Mouse (Mus musculus): ENCODE measurements at regions not wholly inside any gene's neighbourhood (a gene's known extent, or its start where the extent isn't known, plus 50 kb on each side); places are given as distances from the start of the nearest gene placed in this dataset.
"Not testable (repeated sequence)": the region's sequence is repeated elsewhere in the genome, so short reads cannot be mapped to it uniquely, and the experiment has no call there.

DNA sequence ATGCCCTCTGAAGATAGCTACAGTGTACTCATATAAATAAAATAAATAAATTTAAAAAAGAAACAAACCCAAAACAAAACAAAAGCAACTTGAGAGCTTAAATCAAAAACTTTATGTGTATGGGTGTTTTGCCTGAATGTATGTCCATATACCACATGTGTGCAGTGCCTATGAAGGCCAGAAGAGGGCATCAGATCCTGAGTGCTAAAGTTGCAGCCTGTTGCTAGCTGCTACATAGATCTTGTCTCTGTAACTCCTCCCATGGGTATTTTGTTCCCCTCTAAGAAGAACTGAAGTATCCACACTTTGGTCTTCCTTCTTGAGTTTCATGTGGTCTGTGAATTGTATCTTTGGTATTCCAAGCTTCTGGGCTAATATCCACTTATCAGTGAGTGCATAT is 62.6 kb upstream of the Bend4 start:
- not testable (repeated sequence) for TF ChIP-seq POLR2A (IDR thresholded peaks at IDR 0.05; ENCODE audit: borderline replicate concordance, extremely low read depth, low read depth, low read length); CTCF (IDR thresholded peaks at IDR 0.05; ENCODE audit: insufficient read depth, low read length)
